Mouse (Mus musculus) CD4-positive, CD25-positive, alpha-beta regulatory T cell, adult 2 months (primary cell): Measurements from ENCODE around the gene Gm21773.
"Not testable (repeated sequence)": the region's sequence is repeated elsewhere in the genome, so short reads cannot be mapped to it uniquely, and the experiment has no call there.

ENCODE experiments used
- DNase-seq: peaks from one replicate; pipeline ENCODE4 v3.0.0-alpha.2; 2012; ENCODE audit warnings: low read depth, low spot score

Gene Gm21773

GRCm38 (mm10) chrY:25309260-25309659 is at the start of gene Gm21773:
Gene Gm21773, minus strand, starts transcription at chrY:25309360.
- not testable (repeated sequence) for DNase-seq
